Mouse (Mus musculus) small intestine, adult 2 months (tissue): ENCODE results near the gene Dab1.

Experiments used
- CTCF ChIP-seq: fragments of 200-500 bp; IDR thresholded peaks from 2 replicates; pipeline ENCODE4 v1.5.1; 2012; ENCODE audit warnings: low read depth, mild to moderate bottlenecking, control low read depth, inconsistent platforms, low read length, moderate library complexity, mixed read lengths; ENCODE audit not compliant: insufficient replicate concordance, insufficient read length; ENCODE audit errors: extremely low read depth
- POLR2A ChIP-seq: fragments of 200-500 bp; IDR thresholded peaks from 2 replicates; pipeline ENCODE4 v1.6.1; 2012; ENCODE audit warnings: low read depth, mild to moderate bottlenecking, control low read depth, inconsistent platforms, low read length, moderate library complexity

- no peak for TF ChIP-seq CTCF
- TF ChIP-seq POLR2A, result no peak
These were observed 503.2 kb downstream of the Dab1 start for GRCm38 (mm10) chr4:104122364-104122763.
